Mouse (Mus musculus) right cerebral cortex, postnatal 36 days (tissue): ENCODE results near the gene Upf3b.
"Not testable (repeated sequence)": the region's sequence is repeated elsewhere in the genome, so short reads cannot be mapped to it uniquely, and the experiment has no call there.

Experiments used
- DNase-seq, 2 experiments: peaks; one replicate each; pipeline ENCODE4 v3.0.0; 2022; ENCODE audit warnings: low spot score in 2 of 2, mixed read lengths in 1 of 2

Upf3b gene

GRCm38 (mm10) chrX:37110193-37110880 lies at the start of gene Upf3b:
Gene Upf3b (minus strand): TSS chrX:37110322.
- DNase-seq = peak; percentile 85 to 91

GRCm38 (mm10) chrX:37157839-37158238 lies 47.7 kb upstream of the Upf3b start:
- no peak for DNase-seq

DNA sequence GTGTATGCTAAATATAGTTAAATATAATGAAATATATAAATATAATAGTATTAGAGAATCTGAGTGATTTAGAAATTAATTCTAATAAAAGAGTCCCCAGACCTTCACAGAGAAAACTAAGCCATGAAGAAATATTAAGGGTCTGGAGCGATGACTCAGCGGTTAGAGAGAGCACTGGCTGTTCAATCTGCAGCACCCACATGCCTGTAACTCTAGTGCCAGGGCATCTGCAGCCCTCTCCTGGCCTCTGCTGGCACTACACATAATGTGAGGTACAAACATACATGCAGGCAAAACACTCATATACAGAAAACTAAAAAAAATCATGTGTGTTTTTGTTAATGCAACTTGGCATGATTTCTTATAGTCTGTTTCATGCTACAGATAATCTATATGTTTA lies 34.8 kb upstream of the Upf3b start:
- DNase-seq = no peak

GRCm38 (mm10) chrX:37144498-37144897 lies 34.4 kb upstream of the Upf3b start:
- not testable (repeated sequence) for DNase-seq

GRCm38 (mm10) chrX:37141732-37142131 lies 31.6 kb upstream of the Upf3b start:
- no peak for DNase-seq

DNA sequence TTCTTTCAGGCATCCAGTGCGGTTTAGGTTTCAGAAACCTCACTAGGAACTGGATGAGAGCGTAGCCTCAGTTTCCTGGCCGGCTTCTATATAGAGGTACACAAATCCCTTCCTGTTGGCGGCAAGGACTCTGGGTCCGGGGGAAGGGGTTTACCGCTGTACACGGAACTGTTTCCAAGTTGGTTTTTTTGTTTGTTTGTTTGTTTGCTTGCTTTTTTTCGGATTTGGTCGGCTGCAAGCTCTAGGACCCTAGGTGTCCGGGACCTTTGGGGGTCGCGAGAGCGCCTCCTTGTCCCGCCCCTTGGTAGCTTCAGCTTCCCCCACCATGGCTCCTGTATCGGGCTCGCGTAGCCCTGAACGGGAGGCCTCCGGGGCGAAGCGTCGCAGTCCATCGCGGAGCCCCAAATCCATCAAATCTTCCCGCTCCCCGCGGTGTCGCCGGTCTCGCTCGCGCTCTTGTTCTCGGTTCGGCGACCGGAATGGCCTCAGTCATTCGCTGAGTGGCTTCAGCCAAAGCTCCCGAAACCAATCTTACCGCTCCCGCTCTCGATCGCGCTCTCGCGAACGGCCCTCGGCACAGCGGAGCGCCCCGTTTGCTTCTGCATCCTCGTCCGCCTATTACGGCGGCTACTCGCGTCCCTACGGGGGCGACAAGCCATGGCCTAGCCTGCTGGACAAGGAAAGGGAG lies 16.7 kb upstream of the Upf3b start, which contains the start of gene Nkap:
Gene Nkap, plus strand, starts transcription at position 125 of the 688 bp plus-strand sequence.
- DNase-seq = peak; percentile 34 to 42

DNA sequence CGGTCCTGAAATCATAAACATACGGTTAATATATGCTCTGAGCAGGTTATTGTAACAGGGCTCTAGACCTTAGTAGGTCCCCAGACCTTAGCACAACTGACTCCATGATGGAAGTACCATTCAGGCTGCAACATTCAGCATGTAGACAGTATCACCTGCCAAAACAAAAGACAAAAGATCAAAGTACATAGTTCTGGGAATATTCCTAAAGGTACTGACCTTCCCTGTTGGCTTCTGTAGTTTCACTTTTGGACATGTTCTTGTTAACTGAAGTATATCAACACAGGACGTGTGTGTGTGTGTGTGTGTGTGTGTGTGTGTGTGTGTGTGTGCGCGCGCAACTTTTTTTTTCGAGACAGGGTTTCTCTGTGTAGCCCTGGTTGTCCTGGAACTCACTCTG lies 15.4 kb upstream of the Upf3b start:
- DNase-seq = no peak

- DNase-seq = no peak
Measured at GRCm38 (mm10) chrX:37120212-37120611, 10.1 kb upstream of the Upf3b start.

- no peak for DNase-seq
Measured at GRCm38 (mm10) chrX:37119585-37119984, 9.5 kb upstream of the Upf3b start.

DNA sequence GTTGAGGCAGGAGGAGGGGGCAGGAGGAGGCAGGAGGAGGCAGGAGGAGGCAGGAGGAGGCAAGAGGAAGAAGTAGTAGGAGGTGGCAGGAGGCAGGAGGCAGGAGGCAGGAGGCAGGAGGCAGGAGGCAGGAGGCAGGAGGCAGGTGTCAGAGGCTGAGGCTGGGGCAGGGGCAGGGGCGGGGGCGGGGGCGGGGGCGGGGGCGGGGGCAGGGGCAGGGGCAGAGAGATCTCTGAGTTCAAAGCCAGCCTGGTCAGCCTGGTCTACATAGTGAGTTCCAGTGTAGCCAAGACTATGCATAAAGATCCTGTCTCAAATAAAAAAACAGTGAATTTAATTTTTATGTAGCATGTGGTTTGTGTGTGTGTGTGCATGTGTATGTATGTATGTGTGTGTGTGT lies 7.0 kb upstream of the Upf3b start:
- DNase-seq = no peak

- DNase-seq = no peak
Measured at GRCm38 (mm10) chrX:37110881-37111193, 715 bp upstream of the Upf3b start.

- DNase-seq = no peak
Measured at GRCm38 (mm10) chrX:37109526-37110192, 463 bp downstream of the Upf3b start.

DNA sequence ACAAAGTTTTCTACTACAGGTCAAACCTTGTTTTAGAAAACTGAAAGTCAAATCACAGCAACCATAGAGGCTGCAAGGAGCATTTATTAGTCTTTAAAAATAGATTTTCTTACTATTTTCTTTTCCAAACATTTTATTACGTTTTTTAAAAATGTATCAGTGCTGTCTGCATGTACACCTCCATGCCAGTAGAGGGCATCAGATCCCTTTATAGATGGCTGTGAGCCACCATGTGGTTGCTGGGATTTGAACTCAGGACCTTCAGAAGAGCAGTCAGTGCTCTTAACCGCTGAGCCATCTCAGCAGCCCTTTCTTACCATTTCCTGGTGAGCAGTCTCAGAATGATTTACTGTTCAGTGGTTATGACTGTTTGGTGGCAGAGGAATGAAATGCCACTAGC lies 6.3 kb downstream of the Upf3b start:
- DNase-seq = no peak

GRCm38 (mm10) chrX:37098681-37099080 lies 11.4 kb downstream of the Upf3b start:
- no peak for DNase-seq

DNA sequence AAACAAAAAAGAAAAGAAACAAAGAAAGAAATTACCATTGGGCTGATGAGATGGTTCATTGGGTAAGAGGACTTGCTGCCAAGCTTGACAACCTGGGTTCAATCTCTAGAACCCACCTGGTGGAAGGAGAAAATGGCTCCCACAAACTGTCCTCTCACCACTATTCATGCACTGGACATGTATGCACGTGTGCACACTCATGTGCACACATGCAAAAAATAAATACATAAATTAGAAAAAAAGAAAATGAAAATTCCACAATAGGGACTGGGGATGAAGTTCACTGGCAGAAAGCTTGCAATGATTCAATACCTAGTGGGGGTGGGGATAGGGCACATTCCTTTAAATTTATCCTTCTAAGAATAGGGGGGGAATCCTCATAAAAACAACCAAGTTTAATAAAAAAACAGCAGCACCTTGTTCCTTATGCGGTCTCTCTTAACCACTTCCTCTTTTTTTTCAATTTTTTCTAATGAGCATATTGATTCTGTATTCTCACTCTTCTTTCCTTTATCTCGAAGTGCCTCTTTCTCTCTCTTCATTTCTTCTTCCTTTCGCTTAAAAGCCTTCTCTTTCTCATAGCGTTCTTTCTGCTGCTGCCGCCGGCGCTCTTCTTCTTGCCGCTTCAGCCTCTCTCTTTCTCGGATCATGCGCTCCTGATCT lies 14.9 kb downstream of the Upf3b start:
- DNase-seq = no peak

DNA sequence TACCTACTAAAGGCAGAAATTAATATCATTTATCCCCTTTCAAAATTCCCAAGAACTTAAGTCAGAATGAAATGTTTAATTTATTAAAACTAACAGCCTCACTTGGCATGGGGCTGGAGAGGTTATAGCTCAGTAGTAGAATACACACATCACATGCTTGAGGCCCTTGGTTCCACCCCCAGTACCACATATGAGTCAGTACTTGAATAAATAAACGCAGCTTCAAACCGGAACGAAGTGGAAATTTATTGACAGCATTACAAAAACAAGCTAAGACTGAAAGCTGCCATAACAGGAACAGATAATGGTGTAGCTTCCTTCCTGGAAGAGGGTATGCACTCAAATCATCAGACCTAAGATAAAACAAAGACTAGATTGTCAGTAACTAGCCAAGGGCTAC lies 18.7 kb downstream of the Upf3b start:
- DNase-seq = no peak

DNA sequence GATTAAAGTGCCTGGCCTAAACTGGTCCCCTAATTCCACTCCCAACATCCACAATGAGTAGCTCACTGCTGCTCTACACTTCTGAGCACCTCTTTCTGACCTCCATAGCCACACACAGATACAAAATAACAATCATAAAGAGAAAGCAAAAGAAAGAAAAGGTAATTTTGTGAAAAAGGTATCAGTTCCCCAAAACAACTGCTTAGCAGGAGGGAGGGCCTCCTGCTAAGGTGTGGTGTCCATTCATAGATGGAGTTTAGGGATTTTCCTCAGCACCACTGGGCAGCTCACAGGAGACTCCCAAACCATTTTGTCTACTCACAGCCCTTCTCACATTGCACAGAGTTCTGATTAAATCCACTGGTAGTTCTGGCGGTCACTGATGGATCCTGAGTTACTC lies 21.3 kb downstream of the Upf3b start:
- DNase-seq = no peak

DNA sequence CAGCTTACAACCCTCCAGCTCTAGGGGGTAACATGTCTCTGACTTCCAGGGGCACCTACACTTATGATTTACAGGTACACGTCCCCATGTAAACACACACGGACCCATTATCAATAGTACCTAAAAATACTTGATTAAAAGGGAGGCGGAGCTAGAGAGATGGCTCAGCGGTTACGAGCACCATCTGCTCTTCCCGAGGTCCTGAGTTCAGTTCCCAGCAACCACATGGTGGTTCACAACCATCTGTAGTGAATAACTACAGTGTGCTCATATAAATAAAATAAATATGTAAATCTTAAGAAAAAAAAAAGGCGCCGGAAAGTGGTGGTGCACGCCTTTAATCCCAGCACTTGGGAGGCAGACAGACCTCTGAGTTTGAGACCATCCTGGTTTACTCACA lies 24.5 kb downstream of the Upf3b start:
- DNase-seq = no peak

DNA sequence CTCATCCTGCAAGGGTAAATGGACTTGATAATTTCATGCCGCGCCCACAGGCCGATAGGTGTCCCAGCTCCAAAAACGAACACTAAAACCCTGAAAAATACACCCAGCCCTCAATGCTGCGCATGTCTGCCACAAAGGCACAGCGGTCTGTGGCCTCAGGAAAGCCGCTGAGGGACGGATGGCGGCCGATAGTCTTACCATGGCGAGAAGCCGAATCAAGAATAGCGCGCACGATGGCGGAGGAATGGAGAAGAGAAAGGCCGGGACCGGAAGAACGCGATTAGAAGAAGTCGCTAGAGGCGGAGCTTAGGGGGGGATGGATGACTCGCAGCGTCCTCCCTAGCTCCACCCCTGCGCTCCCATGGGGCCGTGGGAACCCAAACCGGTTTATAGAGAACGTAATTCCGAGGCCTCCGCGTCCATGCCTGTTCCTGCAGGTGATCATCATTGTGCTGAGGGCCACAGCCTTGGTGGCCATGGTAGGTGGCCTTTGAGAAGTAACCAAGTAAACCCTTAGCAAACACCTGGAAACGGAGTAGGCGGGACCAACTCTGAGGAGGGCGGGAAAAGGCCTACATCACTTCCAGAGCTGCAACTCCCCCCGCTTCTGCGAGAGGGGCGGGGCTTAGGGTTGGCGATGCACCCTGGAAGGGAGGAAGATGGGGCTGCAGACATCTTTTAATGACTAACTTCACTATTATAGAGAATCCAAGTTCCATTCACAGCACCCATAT lies 25.0 kb downstream of the Upf3b start, which contains the start of gene Rpl39:
Gene Rpl39, minus strand, starts transcription at position 476 of the 734 bp plus-strand sequence.
- DNase-seq = peak; percentile 76

DNA sequence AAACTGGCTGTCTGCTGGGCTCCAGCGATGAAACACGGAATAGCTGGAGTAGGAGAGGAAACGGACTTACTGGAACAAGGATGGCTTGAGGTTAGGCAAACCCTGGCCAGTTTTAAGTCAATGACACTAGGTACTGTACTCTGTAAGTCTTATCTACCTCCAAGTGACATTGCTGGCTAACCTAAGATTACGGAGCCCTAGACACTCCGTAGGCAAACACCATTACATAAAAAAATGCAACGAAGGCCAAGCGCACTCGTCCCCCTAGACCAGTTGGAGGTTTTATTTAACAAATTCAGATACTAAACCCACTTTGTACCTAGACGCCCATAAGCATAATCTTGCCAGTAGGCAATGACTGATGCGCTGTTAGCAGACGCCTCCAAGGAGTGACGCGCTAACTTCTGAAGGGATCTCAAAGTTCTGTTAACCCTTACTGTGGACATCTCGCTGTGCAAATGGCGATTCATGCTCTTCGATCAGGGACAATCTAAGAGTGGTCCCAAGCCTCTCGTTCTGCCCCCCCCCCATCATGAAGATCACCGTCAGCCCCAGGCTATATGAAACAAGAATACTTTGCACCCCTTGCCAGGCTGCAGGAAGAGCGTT lies 25.7 kb downstream of the Upf3b start:
- DNase-seq = peak; percentile 7 to 23

GRCm38 (mm10) chrX:37081194-37081593 lies 28.9 kb downstream of the Upf3b start:
- no peak for DNase-seq
